Mouse (Mus musculus): ENCODE data around the gene Tacr2. TPM values are rescaled to one million over a fixed set of nuclear protein-coding genes. Genes with fewer than 3 reads are reported as not detected.
A peak's percentile ranks its signal among the peaks of the same experiment; 100 is the strongest.

Tacr2 gene
- polyA plus RNA-seq, 1 experiment from 2014 or later, result 0.46 TPM

DNA sequence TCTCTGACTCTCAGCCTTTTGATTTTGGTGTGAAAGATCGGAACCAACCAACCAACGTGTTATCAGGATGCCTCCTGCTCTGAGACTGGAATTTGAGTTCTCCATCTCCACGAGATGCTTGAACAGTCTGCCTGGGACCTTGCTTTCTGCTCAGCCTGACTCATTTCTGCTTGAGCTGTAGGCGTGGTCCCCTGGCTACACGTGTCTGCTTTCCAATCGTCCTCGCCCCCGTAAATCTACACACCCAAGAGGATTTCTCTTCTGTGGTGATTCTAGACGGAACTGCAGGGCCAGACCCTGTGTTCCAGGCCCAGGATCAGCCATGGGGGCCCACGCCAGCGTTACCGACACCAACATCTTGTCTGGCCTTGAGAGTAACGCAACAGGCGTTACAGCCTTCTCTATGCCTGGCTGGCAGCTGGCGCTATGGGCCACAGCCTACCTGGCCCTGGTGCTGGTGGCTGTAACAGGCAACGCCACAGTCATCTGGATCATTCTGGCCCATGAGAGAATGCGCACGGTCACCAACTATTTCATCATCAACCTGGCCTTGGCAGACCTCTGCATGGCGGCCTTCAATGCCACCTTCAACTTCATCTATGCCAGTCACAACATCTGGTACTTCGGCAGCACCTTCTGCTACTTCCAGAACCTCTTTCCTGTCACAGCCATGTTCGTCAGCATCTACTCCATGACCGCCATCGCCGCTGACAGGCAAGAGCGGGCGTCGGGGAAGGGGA, 428 bp downstream of the Tacr2 start:
- ATAC-seq (ENCODE audit: insufficient read depth), result no peak
- Histone ChIP-seq H3K4me2 (no peak overlapping the region), H3K27ac (ENCODE audit: low read depth) (no peak overlapping the region), H3K9me3 (ENCODE audit: low read depth, low read length) (no peaks in the 10 kb centered on the region), H3K9ac (no peak overlapping the region), H3K36me3 (ENCODE audit: insufficient read depth) (no peaks in the 10 kb centered on the region), H3K4me3 (ENCODE audit: low read depth, low read length) (no peak overlapping the region), H3K27me3 (ENCODE audit: insufficient read depth, low read length) (no peaks in the 10 kb centered on the region), H3K4me1 (ENCODE audit: insufficient read depth) (peaks cover 6% of the 10 kb centered on the region; the same call in 1 of the 2 replicates)
- DNase-seq, result no peak
- WGBS, result 81% methylated on average over 27 of the region's 27 CpGs
- TF ChIP-seq CTCF (IDR thresholded peaks at IDR 0.05; ENCODE audit: low read depth), result no peak

DNA sequence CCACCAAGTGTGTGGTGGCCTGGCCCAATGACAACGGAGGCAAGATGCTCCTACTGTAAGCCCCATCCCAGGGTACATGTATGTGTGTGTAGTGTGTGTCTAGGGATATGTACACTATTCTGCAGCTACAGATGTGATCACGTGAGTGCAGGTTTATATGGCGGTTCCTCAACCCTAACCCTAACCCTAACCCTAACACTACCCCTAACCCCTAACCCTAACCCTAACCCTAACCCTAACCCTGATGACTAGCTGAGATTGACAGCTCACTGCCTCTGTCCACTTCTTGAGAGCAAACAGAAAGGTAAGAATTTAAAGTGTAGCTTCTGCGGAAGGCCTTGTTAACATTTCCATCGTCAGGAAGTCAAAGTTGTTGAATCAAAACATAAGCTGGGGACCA, 6.1 kb downstream of the Tacr2 start:
- no peak for TF ChIP-seq CTCF (IDR thresholded peaks at IDR 0.05; ENCODE audit: low read depth)
- peak; percentile 63 for DNase-seq
- WGBS, result 79% methylated on average over 5 of the region's 5 CpGs

GRCm38 (mm10) chr10:62261115-62261886, 9.1 kb downstream of the Tacr2 start:
- peak; percentile 85 for ATAC-seq (ENCODE audit: insufficient read depth)
- Histone ChIP-seq H3K4me2 (no peak overlapping the region), H3K4me1 (ENCODE audit: insufficient read depth) (no peaks in the 10 kb centered on the region), H3K27me3 (ENCODE audit: insufficient read depth, low read length) (no peaks in the 10 kb centered on the region), H3K27ac (ENCODE audit: low read depth) (no peak overlapping the region), H3K4me3 (ENCODE audit: low read depth, low read length) (no peak overlapping the region), H3K36me3 (ENCODE audit: insufficient read depth) (no peaks in the 10 kb centered on the region), H3K9ac (no peak overlapping the region), H3K9me3 (ENCODE audit: low read depth, low read length) (no peaks in the 10 kb centered on the region)
- TF ChIP-seq CTCF (IDR thresholded peaks at IDR 0.05; ENCODE audit: low read depth), result peak; percentile 84
- DNase-seq, result peak; percentile 88
- 12% methylated on average over 18 of the region's 18 CpGs for WGBS

More for the DNA sequence above, 6.1 kb downstream of the Tacr2 start:
- Histone ChIP-seq H3K36me3 (ENCODE audit: insufficient read depth) (no peaks in the 10 kb centered on the region), H3K4me3 (ENCODE audit: low read depth, low read length) (no peak overlapping the region), H3K4me2 (no peak overlapping the region), H3K4me1 (ENCODE audit: insufficient read depth) (no peaks in the 10 kb centered on the region), H3K27me3 (ENCODE audit: insufficient read depth, low read length) (no peaks in the 10 kb centered on the region), H3K27ac (ENCODE audit: low read depth) (no peak overlapping the region), H3K9ac (no peak overlapping the region), H3K9me3 (ENCODE audit: low read depth, low read length) (no peaks in the 10 kb centered on the region)
- ATAC-seq (ENCODE audit: insufficient read depth), result no peak

DNA sequence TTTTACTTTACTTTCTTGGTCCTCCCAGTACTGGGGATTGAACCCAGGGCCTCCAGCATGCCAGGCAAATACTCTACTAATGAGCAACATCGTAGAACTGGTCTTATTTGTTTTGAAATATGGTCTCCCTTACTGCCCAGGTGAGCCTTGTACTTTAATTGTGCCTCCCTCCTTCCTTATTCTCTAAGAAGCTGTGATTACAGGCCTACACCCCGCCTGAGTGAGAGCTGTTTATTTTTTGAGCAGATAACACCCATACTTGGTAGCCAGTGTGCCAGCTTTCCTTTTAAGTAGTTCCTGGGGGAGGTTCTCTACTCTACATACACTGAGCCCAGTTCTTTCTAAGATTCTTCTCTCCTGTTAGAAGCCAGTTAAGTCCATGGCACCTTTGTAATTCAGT, 12.1 kb downstream of the Tacr2 start:
- no peak for TF ChIP-seq CTCF (IDR thresholded peaks at IDR 0.05; ENCODE audit: low read depth)
- DNase-seq (no peak), ATAC-seq (ENCODE audit: insufficient read depth) (no peak)
- Histone ChIP-seq H3K4me1 (ENCODE audit: insufficient read depth) (no peaks in the 10 kb centered on the region), H3K4me3 (ENCODE audit: low read depth, low read length) (no peak overlapping the region), H3K27me3 (ENCODE audit: insufficient read depth, low read length) (no peaks in the 10 kb centered on the region), H3K4me2 (no peak overlapping the region), H3K9ac (no peak overlapping the region), H3K9me3 (ENCODE audit: low read depth, low read length) (no peaks in the 10 kb centered on the region), H3K27ac (ENCODE audit: low read depth) (no peak overlapping the region), H3K36me3 (ENCODE audit: insufficient read depth) (no peaks in the 10 kb centered on the region)
- 14% methylated on average over 2 of the region's 2 CpGs for WGBS

GRCm38 (mm10) chr10:62269278-62269677, 17.0 kb downstream of the Tacr2 start:
- H3K36me3 ChIP-seq (ENCODE audit: insufficient read depth), result peaks cover 9% of the 10 kb centered on the region; the same call in 1 of the 2 replicates
- H3K9ac ChIP-seq, result no peak overlapping the region
- no peak for TF ChIP-seq CTCF (IDR thresholded peaks at IDR 0.05; ENCODE audit: low read depth)
- H3K27ac ChIP-seq (ENCODE audit: low read depth), result no peak overlapping the region
- 51% methylated on average over 16 of the region's 16 CpGs for WGBS
- DNase-seq, result no peak
- H3K9me3 ChIP-seq (ENCODE audit: low read depth, low read length), result no peaks in the 10 kb centered on the region
- H3K4me2 ChIP-seq, result no peak overlapping the region
- H3K4me1 ChIP-seq (ENCODE audit: insufficient read depth), result no peaks in the 10 kb centered on the region
- H3K4me3 ChIP-seq (ENCODE audit: low read depth, low read length), result no peak overlapping the region
- no peaks in the 10 kb centered on the region for H3K27me3 ChIP-seq (ENCODE audit: insufficient read depth, low read length)
- ATAC-seq (ENCODE audit: insufficient read depth), result peak; percentile 21; the same call in 1 of the 2 replicates

GRCm38 (mm10) chr10:62275235-62275634, 23.0 kb downstream of the Tacr2 start:
- TF ChIP-seq CTCF (IDR thresholded peaks at IDR 0.05; ENCODE audit: low read depth), result peak; percentile 88
- no peaks in the 10 kb centered on the region for H3K9me3 ChIP-seq (ENCODE audit: low read depth, low read length)
- no peak overlapping the region for H3K4me2 ChIP-seq
- no peak overlapping the region for H3K4me3 ChIP-seq (ENCODE audit: low read depth, low read length)
- no peak overlapping the region for H3K9ac ChIP-seq
- 30% methylated on average over 4 of the region's 4 CpGs for WGBS
- peaks cover 11% of the 10 kb centered on the region; the same call in 1 of the 2 replicates for H3K36me3 ChIP-seq (ENCODE audit: insufficient read depth)
- no peaks in the 10 kb centered on the region for H3K4me1 ChIP-seq (ENCODE audit: insufficient read depth)
- no peaks in the 10 kb centered on the region for H3K27me3 ChIP-seq (ENCODE audit: insufficient read depth, low read length)
- no peak for ATAC-seq (ENCODE audit: insufficient read depth)
- DNase-seq, result peak; percentile 91
- H3K27ac ChIP-seq (ENCODE audit: low read depth), result no peak overlapping the region
